Mouse (Mus musculus): ENCODE data around the gene Aldh1a3.

- TF ChIP-seq POLR2A (IDR thresholded peaks at IDR 0.05; ENCODE audit: low read depth, low read length) (no peak), CTCF (IDR thresholded peaks at IDR 0.05; ENCODE audit: extremely low read depth, insufficient read length, insufficient replicate concordance, low read depth, low read length) (no peak)
Observed at GRCm38 (mm10) chr7:66416829-66417228, 10.5 kb downstream of the Aldh1a3 start.

Data from small intestine, adult 2 months (tissue).